Mouse (Mus musculus) CD4-positive, CD25-positive, alpha-beta regulatory T cell, adult 2 months (primary cell): Measurements from ENCODE around the gene Sgms1.
"Not testable (repeated sequence)": the region's sequence is repeated elsewhere in the genome, so short reads cannot be mapped to it uniquely, and the experiment has no call there.

Experiments
- DNase-seq: peaks from one replicate; pipeline ENCODE4 v3.0.0-alpha.2; 2012; ENCODE audit warnings: low read depth, low spot score

Gene Sgms1

GRCm38 (mm10) chr19:32137904-32138303 lies 251.6 kb downstream of the Sgms1 start:
- DNase-seq: no peak

- DNase-seq: no peak
Observed at GRCm38 (mm10) chr19:32136888-32137625, 252.5 kb downstream of the Sgms1 start.

DNA sequence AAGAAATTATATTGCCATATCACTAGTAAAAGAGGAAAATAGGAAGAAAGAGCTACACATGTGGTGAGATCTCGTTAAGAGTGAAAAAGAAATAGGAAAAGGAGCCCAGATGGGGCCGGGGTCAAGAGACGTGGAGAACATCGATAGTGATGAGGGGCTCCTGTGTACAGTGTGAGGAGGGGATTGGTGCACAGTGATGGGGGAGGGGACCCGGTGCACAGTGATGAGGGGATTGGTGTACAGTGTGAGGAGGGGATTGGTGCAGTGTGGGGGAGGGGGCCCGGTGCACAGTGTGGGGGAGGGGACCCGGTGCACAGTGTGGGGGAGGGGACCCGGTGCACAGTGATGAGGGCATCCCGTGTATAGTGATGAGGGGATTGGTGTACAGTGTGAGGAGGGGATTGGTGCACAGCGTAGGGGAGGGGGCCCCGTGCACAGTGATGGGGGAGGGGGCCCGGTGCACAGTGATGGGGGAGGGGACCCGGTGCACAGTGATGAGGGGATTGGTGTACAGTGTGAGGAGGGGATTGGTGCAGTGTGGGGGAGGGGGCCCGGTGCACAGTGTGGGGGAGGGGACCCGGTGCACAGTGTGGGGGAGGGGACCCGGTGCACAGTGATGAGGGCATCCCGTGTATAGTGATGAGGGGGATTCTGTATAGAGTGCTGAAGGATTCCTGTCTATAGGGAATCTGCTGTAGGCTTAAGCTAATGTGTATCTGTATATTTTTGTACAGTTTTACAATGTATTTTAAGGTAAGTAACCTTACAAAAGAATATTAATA lies 257.6 kb downstream of the Sgms1 start:
- not testable (repeated sequence) for DNase-seq

DNA sequence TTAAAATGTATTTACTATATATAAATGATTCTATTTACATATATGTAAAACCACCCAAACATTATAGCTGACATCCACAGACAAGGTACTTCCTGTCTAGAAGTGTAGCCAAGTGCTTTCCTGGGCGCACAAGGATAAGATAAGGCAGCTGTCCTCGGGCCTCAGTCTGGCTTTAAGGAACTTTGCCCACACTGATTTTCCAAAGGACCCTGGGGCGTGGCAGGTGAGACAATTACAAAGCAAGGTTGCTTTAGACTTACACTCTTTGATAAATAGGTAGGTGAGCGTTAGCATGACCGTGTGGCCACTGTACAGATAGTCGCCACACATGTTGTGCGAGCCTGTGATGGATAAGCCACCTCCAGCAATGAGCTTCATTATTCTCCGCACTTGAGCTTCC lies 260.2 kb downstream of the Sgms1 start:
- DNase-seq: no peak

DNA sequence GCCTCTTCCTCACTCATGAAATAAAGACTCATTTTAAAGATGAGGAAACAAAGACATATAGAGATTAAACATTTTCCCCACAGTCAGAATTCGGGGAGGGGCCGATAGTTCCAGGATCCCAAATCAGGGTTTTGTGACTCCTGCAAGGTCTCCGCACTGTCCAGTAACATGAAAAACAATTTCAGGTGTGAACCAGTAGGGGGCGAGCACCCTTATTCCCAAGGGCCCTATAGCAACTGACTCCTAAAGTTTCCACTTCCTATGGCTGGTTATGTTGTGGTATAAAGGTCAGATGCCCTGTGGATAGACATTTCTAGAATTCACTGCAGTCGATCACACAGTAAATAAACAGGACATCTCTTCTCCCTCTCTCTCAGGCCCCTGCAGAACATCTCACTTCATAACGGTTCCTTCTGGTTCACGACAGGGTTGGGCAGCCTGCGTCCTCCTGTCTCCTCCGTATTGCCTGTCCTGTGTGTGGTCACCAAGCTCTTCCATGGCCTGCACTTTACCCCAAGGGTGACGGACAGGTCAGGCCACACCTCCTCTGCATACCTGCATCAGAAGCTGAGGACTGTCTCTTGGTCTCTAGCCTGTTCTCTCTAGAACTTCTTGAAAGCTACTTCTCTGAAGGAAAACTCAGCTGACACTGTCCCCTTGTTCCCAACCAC lies 262.2 kb downstream of the Sgms1 start:
- DNase-seq: peak; percentile 41

- DNase-seq: no peak
Observed at GRCm38 (mm10) chr19:32124155-32124554, 265.4 kb downstream of the Sgms1 start.

- DNase-seq: no peak
Observed at GRCm38 (mm10) chr19:32123196-32123595, 266.3 kb downstream of the Sgms1 start.

- DNase-seq: no peak
Observed at GRCm38 (mm10) chr19:32120798-32121197, 268.7 kb downstream of the Sgms1 start.

DNA sequence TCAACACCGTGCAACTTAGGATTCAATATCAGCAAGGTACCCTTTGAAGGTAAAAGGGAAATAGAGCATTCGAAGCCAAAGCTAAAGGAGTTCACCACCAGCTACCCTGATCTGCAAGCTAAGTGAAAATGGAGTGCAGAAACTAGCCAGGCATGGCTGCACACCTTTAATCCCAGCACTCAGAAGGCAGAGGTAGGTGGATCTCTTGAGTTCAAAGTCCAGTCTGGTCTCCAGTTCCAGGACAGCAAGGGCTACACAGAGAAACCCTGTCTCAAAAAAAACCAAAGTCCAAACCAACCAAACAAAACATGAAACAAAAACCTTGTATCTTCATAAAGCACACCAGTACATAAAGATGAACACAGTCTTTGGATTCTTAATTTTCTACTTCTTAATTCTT lies 269.8 kb downstream of the Sgms1 start:
- no peak for DNase-seq

DNA sequence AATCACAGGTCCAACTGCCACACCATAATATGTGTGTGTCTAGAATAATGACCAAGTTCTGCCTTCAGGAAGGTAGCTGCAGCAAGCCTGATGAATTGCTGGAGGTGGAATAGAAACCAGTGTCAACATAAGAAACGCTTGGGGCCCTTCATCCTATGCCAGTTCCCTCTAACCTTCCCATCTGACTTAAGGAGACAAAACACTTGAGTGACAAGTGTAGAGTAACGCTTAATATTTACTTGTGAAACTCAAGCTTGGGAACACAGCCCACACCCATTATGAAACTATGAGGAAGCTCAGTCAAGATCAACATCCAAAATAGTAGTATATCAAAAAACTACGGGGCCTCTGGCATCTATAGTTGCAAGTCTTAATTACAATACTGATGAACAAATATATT lies 271.0 kb downstream of the Sgms1 start:
- no peak for DNase-seq

DNA sequence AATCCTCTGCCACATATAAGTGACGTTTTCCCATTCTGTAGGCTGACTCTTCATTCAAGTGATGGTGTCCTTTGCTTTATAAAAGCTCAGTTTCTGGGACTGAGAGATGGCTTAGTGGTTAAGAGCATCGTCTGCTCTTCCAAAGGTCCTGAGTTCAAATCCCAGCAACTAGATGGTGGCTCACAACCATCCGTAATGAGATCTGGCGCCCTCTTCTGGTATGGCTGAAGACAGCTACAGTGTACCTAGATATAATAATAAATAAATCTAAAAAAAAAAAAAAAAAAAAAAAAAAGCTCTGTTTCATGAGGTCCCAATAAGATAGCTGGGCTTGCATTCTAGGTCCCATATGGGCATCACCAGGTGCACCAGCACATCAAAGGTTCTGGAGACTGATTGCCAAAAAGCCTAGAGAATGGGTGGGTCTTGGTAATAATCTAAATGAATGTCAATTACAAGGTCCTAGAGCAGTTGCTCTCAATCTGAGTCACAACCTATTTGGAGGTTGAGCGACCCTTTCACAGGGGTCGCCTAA lies 272.0 kb downstream of the Sgms1 start:
- DNase-seq: peak; percentile 59

- DNase-seq: peak; percentile 9
Observed at GRCm38 (mm10) chr19:32111866-32112790, 277.4 kb downstream of the Sgms1 start.

- DNase-seq: peak; percentile 79
Observed at GRCm38 (mm10) chr19:32107771-32108306, 281.7 kb downstream of the Sgms1 start, which contains the start of gene Asah2. Asah2 (minus strand) TSS chr19:32108211.

DNA sequence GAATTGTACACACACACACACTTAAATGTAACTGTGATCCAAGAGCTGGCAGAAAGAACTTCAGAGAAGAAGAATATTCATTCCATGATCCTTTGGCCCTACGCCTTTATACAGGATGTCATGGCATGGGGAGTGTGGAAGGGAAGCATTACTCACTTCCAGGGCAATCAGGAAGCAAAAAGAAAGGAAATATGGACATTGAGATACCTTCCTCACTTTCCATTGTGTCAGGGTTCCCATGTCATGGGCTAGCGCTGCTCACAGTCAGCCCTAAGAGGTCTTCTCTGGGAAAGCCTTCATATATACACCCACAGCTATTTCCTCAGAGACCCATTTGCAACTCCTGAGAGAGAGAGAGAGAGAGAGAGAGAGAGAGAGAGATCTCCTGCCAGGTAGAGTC lies 282.8 kb downstream of the Sgms1 start:
- no peak for DNase-seq

DNA sequence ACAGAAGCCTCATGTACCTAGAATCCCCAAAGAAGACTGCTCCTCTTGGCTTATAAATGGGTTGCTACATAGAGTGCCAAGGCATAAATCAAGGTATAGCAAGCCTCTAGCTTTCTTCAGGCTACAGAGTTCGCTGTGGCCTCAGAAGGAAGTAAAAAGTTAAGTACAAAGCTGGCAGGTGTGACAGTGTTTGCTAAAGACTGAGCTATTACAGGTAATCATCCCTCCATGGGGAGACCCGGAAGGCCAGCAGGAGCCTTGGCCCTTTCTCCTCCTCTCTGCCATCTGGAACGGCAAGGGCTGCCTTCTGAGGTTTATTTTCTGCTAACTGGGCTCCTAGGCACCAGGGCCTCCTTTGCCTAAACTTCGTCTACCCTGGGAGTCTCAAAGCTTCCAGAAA lies 285.3 kb downstream of the Sgms1 start:
- no peak for DNase-seq

- no peak for DNase-seq
Observed at GRCm38 (mm10) chr19:32102976-32103300, 286.6 kb downstream of the Sgms1 start.

GRCm38 (mm10) chr19:32102294-32102975 lies 287.1 kb downstream of the Sgms1 start:
- DNase-seq: no peak

GRCm38 (mm10) chr19:32098582-32098981 lies 290.9 kb downstream of the Sgms1 start:
- DNase-seq: no peak

- DNase-seq: no peak
Observed at GRCm38 (mm10) chr19:32092358-32092757, 297.2 kb downstream of the Sgms1 start.

- no peak for DNase-seq
Observed at GRCm38 (mm10) chr19:32090804-32091203, 298.7 kb downstream of the Sgms1 start.
